Mouse (Mus musculus) lung, adult 2 months (tissue): Measurements from ENCODE around the gene Rgma. TPM values are rescaled to one million over a fixed set of nuclear protein-coding genes. Genes with fewer than 3 reads are reported as not detected.

Experiments
- DNase-seq: peaks from one replicate; pipeline ENCODE4 v3.0.0; 2022
- H3K4me1 ChIP-seq: fragments of 200-500 bp; 2 replicates; pipeline ENCODE4 v1.6.1; 2011; ENCODE audit warnings: low read length; ENCODE audit not compliant: control insufficient read depth, insufficient read depth
- H3K4me3 ChIP-seq: fragments of 200-500 bp; replicated peaks from 2 replicates; pipeline ENCODE3; 2011; ENCODE audit warnings: low read depth, mild to moderate bottlenecking, control low read depth, low read length; ENCODE audit errors: extremely low read depth
- CTCF ChIP-seq: fragments of 200-500 bp; IDR thresholded peaks from 2 replicates; pipeline ENCODE4 v1.5.1; 2011; ENCODE audit warnings: mild to moderate bottlenecking, low read length, control low read depth; ENCODE audit not compliant: insufficient read depth
- POLR2A ChIP-seq: fragments of 200-500 bp; IDR thresholded peaks from 2 replicates; pipeline ENCODE4 v1.6.1; 2011; ENCODE audit warnings: low read depth, mild to moderate bottlenecking, control low read depth, low read length, borderline replicate concordance; ENCODE audit errors: extremely low read depth
- WGBS: fragments of 180-500 bp; shearing (Covaris S2); methylation state at CpG from one replicate; pipeline ENCODE4 v1.1.7; 2018; 5-methylcytosine and 5-hydroxymethylcytosine counted together
- polyA plus RNA-seq: library from polyadenylated mRNA; depleted of rRNA; stranded (reverse); fragments of >200 nt; gene quantifications from 2 replicates; pipeline ENCODE4 v1.2.3, GENCODE M21; 2012

Gene Rgma
- polyA plus RNA-seq, 1 experiment: 27.5 TPM

GRCm38 (mm10) chr7:73411523-73411922, 36.2 kb downstream of the Rgma start:
- WGBS: 56% methylated on average over 7 of the region's 7 CpGs
- 0 out of 2 replicates have a peak, but pooled peaks cover 5% of the 10 kb centered on the region for H3K4me1 ChIP-seq
- no peak for DNase-seq
- TF ChIP-seq CTCF (no peak), POLR2A (no peak)
- H3K4me3 ChIP-seq: no peak overlapping the region

- Histone ChIP-seq H3K4me3 (no peak overlapping the region), H3K4me1 (0 out of 2 replicates have a peak, but pooled peaks cover 5% of the 10 kb centered on the region)
- no peak for DNase-seq
- 63% methylated on average over 4 of the region's 4 CpGs for WGBS
- no peak for TF ChIP-seq POLR2A
- TF ChIP-seq CTCF: no peak
Observed at GRCm38 (mm10) chr7:73411986-73412385, 36.7 kb downstream of the Rgma start.

GRCm38 (mm10) chr7:73412419-73412818, 37.1 kb downstream of the Rgma start:
- H3K4me3 ChIP-seq: no peak overlapping the region
- 59% methylated on average over 7 of the region's 7 CpGs for WGBS
- TF ChIP-seq CTCF: no peak
- TF ChIP-seq POLR2A: no peak
- H3K4me1 ChIP-seq: 0 out of 2 replicates have a peak, but pooled peaks cover 5% of the 10 kb centered on the region
- DNase-seq: no peak

- 78% methylated on average over 14 of the region's 14 CpGs for WGBS
Observed at GRCm38 (mm10) chr7:73414192-73414591, 38.9 kb downstream of the Rgma start.

GRCm38 (mm10) chr7:73419375-73419774, 44.1 kb downstream of the Rgma start:
- WGBS: 53% methylated on average over 7 of the region's 7 CpGs
- Histone ChIP-seq H3K4me1 (no peaks in the 10 kb centered on the region), H3K4me3 (no peak overlapping the region)
- no peak for TF ChIP-seq POLR2A
- TF ChIP-seq CTCF: no peak
- DNase-seq: no peak

More at GRCm38 (mm10) chr7:73414192-73414591, 38.9 kb downstream of the Rgma start:
- Histone ChIP-seq H3K4me1 (0 out of 2 replicates have a peak, but pooled peaks cover 5% of the 10 kb centered on the region), H3K4me3 (no peak overlapping the region)
- TF ChIP-seq CTCF (no peak), POLR2A (no peak)
- DNase-seq: no peak

- TF ChIP-seq POLR2A: no peak
- 63% methylated on average over 5 of the region's 5 CpGs for WGBS
- H3K4me1 ChIP-seq: no peaks in the 10 kb centered on the region
- no peak for DNase-seq
- no peak overlapping the region for H3K4me3 ChIP-seq
Observed at GRCm38 (mm10) chr7:73420827-73421226, 45.5 kb downstream of the Rgma start.

GRCm38 (mm10) chr7:73421278-73422015, 46.1 kb downstream of the Rgma start:
- no peak overlapping the region for H3K4me3 ChIP-seq
- WGBS: 51% methylated on average over 9 of the region's 9 CpGs
- no peak for TF ChIP-seq POLR2A
- no peak for TF ChIP-seq CTCF
- H3K4me1 ChIP-seq: no peaks in the 10 kb centered on the region
- DNase-seq: no peak

- H3K4me3 ChIP-seq: no peak overlapping the region
- peak; percentile 62 for DNase-seq
- TF ChIP-seq POLR2A: no peak
- peak; percentile 94 for TF ChIP-seq CTCF
- no peaks in the 10 kb centered on the region for H3K4me1 ChIP-seq
- WGBS: 27% methylated on average over 12 of the region's 12 CpGs
Observed at GRCm38 (mm10) chr7:73422223-73423113, 47.2 kb downstream of the Rgma start.

- WGBS: 67% methylated on average over 13 of the region's 13 CpGs
- TF ChIP-seq CTCF: no peak
- TF ChIP-seq POLR2A: no peak
- no peak for DNase-seq
Observed at GRCm38 (mm10) chr7:73423236-73423635, 47.9 kb downstream of the Rgma start.

More at GRCm38 (mm10) chr7:73423236-73423635, 47.9 kb downstream of the Rgma start:
- no peak overlapping the region for H3K4me3 ChIP-seq
- no peaks in the 10 kb centered on the region for H3K4me1 ChIP-seq
